Mouse (Mus musculus): ENCODE data around the gene Rab27a.

DNA sequence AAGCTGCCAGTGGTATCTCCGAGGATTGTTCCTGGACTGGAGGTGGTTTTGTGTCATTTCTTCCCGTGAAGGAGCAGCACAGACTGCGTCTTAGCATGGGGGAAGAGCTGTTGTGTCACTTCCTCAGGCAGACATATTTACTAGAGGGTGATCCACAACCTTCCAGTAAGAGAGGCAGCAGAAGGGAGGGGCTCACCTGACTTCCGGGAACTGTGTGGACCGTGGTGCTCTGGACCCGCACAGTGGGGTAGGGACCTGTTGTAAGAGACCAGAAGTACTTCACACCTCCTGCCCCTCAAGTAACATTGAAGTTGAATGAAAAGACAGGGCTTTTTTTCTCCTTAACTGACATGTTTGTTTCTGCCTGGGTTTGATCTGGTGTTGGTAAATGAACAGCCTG lies 39.5 kb upstream of the Rab27a start:
- TF ChIP-seq CTCF (conservative IDR thresholded peaks at IDR 0.05; ENCODE audit: low read length) (no peak), NANOG (IDR thresholded peaks at IDR 0.05; ENCODE audit: borderline replicate concordance, low read length) (no peak)

Data from E14TG2a.4 (cell line).